Mouse (Mus musculus) embryonic facial prominence, embryonic 14.5 days (tissue): ENCODE measurements around the gene Apopt1. TPM values are rescaled to one million over a fixed set of nuclear protein-coding genes. Genes with fewer than 3 reads are reported as not detected.
A peak's percentile ranks its signal among the peaks of the same experiment; 100 is the strongest.

Source experiments
- ATAC-seq: fragments of 200-750 bp; cut with Nextera tagmentation; 2 replicates; pipeline ENCODE4 v1.8.0; 2017; ENCODE audit warnings: low read depth, moderate number of reproducible peaks, moderate TSS enrichment
- DNase-seq: peaks from one replicate; pipeline ENCODE4 v3.0.0-alpha.2; 2015; ENCODE audit warnings: low spot score
- H3K27ac ChIP-seq: fragments of 300-500 bp; sonication (generic); replicated peaks from 2 replicates; pipeline ENCODE4 v1.5.1; 2014; ENCODE audit warnings: low read depth, mild to moderate bottlenecking, low read length, moderate library complexity
- H3K27me3 ChIP-seq: fragments of 300-500 bp; sonication (generic); replicated peaks from 2 replicates; pipeline ENCODE4 v1.6.1; 2014; ENCODE audit warnings: low read length; ENCODE audit not compliant: control insufficient read depth, insufficient read depth
- H3K36me3 ChIP-seq: fragments of 300-500 bp; sonication (generic); 2 replicates; pipeline ENCODE4 v1.6.1; 2014; ENCODE audit warnings: low read length, mixed read lengths; ENCODE audit not compliant: control insufficient read depth, insufficient read depth
- H3K4me1 ChIP-seq: fragments of 300-500 bp; sonication (generic); 2 replicates; pipeline ENCODE4 v1.6.1; 2014; ENCODE audit warnings: antibody characterized with exemption, low read length; ENCODE audit not compliant: control insufficient read depth, insufficient read depth
- H3K4me2 ChIP-seq: fragments of 300-500 bp; sonication (generic); 2 replicates; pipeline ENCODE4 v1.6.1; 2014; ENCODE audit warnings: low read depth, mild to moderate bottlenecking, low read length, moderate library complexity, mixed read lengths
- H3K4me3 ChIP-seq: fragments of 300-500 bp; sonication (generic); 2 replicates; pipeline ENCODE4 v1.5.1; 2014; ENCODE audit warnings: low read depth, mild to moderate bottlenecking, low read length
- H3K9ac ChIP-seq: fragments of 300-500 bp; sonication (generic); 2 replicates; pipeline ENCODE4 v1.6.1; 2014; ENCODE audit warnings: low read depth, mild to moderate bottlenecking, low read length, moderate library complexity, mixed read lengths
- H3K9me3 ChIP-seq: fragments of 300-500 bp; sonication (generic); 2 replicates; pipeline ENCODE4 v1.6.1; 2016; ENCODE audit warnings: low read length; ENCODE audit not compliant: control insufficient read depth
- WGBS: fragments of 180-500 bp; shearing (Covaris S2); extraction: QIAGEN DNeasy Blood & Tissue Kit; methylation state at CpG from one replicate; pipeline ENCODE4 v1.1.7; 2014; 5-methylcytosine and 5-hydroxymethylcytosine counted together
- polyA plus RNA-seq: library from polyadenylated mRNA; unstranded; fragments of >200 nt; fragmentation: Nextera tagmentation; extraction: Ambion mirVana; gene quantifications from 2 replicates; pipeline ENCODE4 v1.2.1, GENCODE M21; 2014

Apopt1 gene
- polyA plus RNA-seq, 1 experiment from 2014 or later: 46.6 TPM

DNA sequence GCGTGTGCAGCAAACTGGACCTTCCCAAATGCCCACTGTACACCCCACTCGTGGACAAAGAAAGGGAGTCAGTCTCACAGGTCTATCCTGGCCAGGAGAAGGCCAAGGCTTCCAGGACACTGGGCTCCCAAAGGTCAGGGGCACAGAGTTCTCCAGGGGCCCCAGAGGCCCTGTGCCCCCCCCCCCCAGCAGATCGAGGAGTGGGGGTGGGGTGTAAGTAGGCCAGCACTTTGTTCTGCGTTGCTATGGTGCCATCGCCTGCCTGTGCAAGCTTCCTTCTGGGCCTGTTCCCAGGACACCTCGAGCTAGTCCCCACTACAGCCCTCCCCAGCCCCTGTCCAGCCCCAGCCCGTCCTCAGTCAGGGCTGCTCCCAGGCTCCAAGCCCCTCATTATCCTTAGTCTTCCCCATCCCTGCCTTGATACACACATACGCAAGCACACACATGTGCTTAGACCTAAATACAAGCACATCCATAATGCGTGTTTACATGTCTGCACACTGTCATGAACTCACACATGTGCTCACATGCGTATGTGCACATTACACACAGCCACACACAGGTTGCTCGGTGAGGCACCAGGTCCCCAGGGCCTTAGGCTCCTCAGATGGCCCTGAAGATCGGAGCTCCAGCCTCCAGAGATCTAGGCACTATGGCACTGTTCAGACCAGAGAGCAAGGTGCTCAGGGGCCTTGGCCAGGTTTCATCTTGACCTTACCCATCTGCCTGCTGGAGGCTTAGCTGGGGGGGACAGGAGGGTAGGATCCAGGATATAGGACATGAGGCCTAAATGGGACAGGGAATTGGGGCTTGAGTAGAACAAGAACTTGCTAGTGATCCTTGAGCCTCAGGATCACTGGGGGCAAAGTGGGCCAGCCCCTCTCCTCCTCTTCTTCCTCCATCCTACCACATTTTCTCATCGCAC lies 17.9 kb upstream of the Apopt1 start:
- H3K27me3 ChIP-seq: no peaks in the 10 kb centered on the region
- H3K4me1 ChIP-seq: peaks cover 23% of the 10 kb centered on the region
- no peak overlapping the region for H3K4me2 ChIP-seq
- no peaks in the 10 kb centered on the region for H3K36me3 ChIP-seq
- H3K4me3 ChIP-seq: no peak overlapping the region
- H3K9me3 ChIP-seq: no peaks in the 10 kb centered on the region
- no peak overlapping the region for H3K9ac ChIP-seq
- DNase-seq: no peak
- H3K27ac ChIP-seq: peak overlapping the region; percentile 66; the same call in 1 of the 2 replicates
- WGBS: 52% methylated on average over 13 of the region's 13 CpGs
- peak; percentile 17; the same call in 1 of the 2 replicates for ATAC-seq

DNA sequence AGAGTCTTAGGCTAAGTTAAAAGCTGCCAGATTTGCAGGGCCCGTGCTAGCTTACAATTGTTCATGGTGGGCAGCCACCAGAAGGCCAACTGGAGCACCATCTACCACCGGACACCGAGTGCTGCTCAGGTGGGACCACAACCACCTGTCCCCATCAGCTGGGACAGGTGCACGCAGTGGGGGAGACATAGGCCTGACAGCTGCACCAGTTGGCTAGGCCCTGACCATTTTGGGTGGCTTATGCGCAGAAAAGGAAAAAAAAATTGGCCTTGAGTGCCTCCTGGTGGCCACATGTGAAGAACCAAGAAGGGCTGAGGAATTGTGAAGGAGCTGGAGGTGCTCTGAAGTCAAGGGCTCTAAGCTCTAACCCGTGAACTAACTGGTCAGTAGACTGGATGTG lies 16.8 kb upstream of the Apopt1 start:
- H3K4me1 ChIP-seq: peaks cover 23% of the 10 kb centered on the region
- H3K4me3 ChIP-seq: no peak overlapping the region
- H3K27ac ChIP-seq: no peak overlapping the region
- 0 out of 2 replicates have a peak, but pooled peaks have one; percentile 1 for ATAC-seq
- WGBS: 30% methylated on average over 6 of the region's 6 CpGs
- H3K27me3 ChIP-seq: no peaks in the 10 kb centered on the region
- no peaks in the 10 kb centered on the region for H3K9me3 ChIP-seq
- DNase-seq: peak; percentile 85
- no peak overlapping the region for H3K9ac ChIP-seq
- no peaks in the 10 kb centered on the region for H3K36me3 ChIP-seq
- H3K4me2 ChIP-seq: no peak overlapping the region

DNA sequence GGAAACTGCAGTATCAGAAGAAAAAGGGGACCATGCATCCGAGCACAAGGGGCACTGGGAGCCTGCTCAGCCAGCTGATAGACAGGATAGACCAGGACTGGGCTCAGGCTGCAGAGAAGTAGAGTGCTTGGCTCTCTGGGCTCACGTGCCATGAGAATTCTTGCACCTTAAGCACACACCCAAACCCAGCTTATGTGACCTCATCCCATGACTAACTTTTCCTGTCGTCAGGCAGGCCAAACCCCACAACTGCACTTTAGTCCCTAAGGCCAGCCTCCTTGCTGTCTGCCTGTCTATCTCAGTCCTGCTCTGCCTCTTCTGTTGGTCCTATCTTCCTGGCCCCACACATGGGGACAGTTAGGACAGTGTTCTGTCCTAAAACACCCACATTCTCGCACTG lies 15.4 kb upstream of the Apopt1 start:
- Histone ChIP-seq H3K4me1 (peaks cover 23% of the 10 kb centered on the region), H3K9ac (no peak overlapping the region), H3K4me2 (no peak overlapping the region), H3K36me3 (no peaks in the 10 kb centered on the region), H3K27me3 (no peaks in the 10 kb centered on the region), H3K27ac (no peak overlapping the region), H3K9me3 (no peaks in the 10 kb centered on the region), H3K4me3 (no peak overlapping the region)
- WGBS: 71% methylated on average over 4 of the region's 4 CpGs
- ATAC-seq (no peak), DNase-seq (no peak)

DNA sequence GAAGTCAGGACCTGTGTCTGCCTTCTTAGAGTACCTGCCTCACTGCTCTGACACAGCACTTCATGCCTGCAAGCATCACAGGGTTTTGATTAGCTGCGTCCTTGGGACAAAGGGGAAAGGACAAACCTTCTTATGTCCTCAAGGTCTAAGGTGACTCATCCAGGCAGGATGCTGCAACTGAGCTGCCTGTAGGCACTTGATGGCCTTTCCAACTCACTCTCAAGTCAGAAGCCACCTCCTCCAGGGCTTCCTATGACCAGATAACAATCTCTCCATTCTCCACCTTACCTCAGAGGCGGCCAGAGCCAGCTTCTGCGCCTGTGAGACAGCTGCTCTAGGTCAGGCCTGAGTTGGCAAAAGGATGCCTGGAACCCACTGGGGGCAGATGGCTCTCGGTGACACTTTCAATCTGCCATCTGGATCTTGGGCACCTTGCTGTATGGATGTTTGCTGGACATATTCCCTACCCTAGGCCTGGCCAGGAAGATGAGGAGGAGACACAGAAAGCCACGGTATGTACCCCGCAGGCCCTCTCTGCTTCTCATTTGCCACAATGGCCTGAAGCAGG lies 14.6 kb upstream of the Apopt1 start:
- no peaks in the 10 kb centered on the region for H3K36me3 ChIP-seq
- DNase-seq (no peak), ATAC-seq (no peak)
- no peak overlapping the region for H3K4me3 ChIP-seq
- H3K9ac ChIP-seq: no peak overlapping the region
- 65% methylated on average over 6 of the region's 6 CpGs for WGBS
- no peaks in the 10 kb centered on the region for H3K9me3 ChIP-seq
- peaks cover 18% of the 10 kb centered on the region for H3K4me1 ChIP-seq
- H3K27me3 ChIP-seq: no peaks in the 10 kb centered on the region
- no peak overlapping the region for H3K4me2 ChIP-seq
- H3K27ac ChIP-seq: no peak overlapping the region

DNA sequence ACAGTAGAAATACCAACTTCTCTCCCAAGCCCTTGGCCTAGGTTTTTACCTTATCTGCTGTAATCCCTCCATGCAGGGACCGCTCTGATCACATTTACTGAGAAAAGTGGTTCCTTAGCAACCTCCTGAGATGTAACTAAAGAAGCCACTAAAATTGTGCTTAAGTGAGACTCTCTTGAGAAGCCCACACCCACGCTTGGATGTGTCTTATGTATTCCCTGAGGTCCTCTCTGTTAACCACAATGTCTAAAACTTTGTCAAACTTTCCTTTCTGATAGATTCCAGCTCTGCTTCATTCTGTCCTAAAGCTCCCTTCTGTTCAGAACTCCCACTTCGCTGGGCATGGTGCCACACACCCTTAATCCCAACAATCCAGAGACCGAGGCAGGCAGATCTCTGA lies 13.5 kb upstream of the Apopt1 start:
- Histone ChIP-seq H3K36me3 (no peaks in the 10 kb centered on the region), H3K4me2 (no peak overlapping the region), H3K4me1 (peaks cover 8% of the 10 kb centered on the region; the same call in 1 of the 2 replicates), H3K4me3 (no peak overlapping the region), H3K9me3 (no peaks in the 10 kb centered on the region), H3K27ac (no peak overlapping the region), H3K27me3 (no peaks in the 10 kb centered on the region), H3K9ac (no peak overlapping the region)
- 76% methylated on average over 4 of the region's 4 CpGs for WGBS
- DNase-seq: no peak
- ATAC-seq: no peak

DNA sequence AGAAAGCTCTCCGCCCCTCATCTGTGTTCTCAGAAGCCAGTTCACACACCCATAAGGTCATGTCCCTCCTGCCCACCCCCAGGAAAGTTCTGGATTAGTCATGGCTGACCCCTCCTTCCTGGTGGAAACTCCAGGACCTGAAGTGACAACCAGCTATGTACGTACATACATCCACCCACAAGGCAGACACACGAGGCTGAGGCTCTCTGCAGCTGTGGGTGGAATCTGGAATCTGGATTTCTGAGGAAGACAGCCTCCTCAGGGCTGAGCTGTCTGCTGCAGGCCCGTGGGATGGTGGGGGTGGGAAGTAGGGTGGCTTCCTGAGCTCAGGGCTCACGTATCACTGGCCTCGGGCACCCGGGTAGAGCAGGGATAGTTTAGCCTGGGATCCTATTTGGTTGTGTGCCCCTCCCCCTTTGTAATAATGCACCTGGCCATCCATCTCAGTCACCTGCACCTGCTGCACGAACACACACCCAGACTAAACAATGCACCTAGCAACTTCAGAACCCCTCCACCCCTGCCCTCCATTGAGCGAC lies 12.1 kb upstream of the Apopt1 start:
- Histone ChIP-seq H3K9ac (no peak overlapping the region), H3K4me2 (no peak overlapping the region), H3K4me1 (peaks cover 10% of the 10 kb centered on the region), H3K9me3 (no peaks in the 10 kb centered on the region), H3K36me3 (no peaks in the 10 kb centered on the region), H3K27me3 (no peaks in the 10 kb centered on the region), H3K4me3 (no peak overlapping the region), H3K27ac (no peak overlapping the region)
- ATAC-seq (peak; percentile 44; the same call in 1 of the 2 replicates), DNase-seq (no peak)
- 45% methylated on average over 9 of the region's 9 CpGs for WGBS

DNA sequence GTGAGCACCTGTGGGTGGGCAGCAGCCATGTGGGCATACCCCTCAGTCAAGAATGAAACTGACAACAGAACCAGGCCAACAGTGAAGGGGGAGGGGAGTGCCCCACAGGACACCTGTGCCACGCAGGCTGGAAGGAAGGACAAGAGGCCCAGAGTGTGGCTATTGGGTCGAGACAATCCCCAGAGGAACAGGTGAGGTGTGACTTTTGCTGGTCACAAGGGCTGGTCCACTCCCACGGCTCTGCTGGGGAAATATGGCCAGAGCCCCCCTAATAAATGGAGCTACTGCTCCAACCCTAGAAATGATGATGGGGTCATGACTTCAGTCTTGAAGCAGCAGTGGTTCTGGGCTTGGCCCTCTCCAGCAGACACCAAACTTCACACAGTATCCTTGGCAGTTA lies 9.8 kb upstream of the Apopt1 start:
- DNase-seq (no peak), ATAC-seq (no peak)
- H3K4me2 ChIP-seq: no peak overlapping the region
- no peak overlapping the region for H3K27ac ChIP-seq
- H3K4me3 ChIP-seq: no peak overlapping the region
- H3K9ac ChIP-seq: no peak overlapping the region
- H3K4me1 ChIP-seq: peaks cover 10% of the 10 kb centered on the region
- H3K9me3 ChIP-seq: no peaks in the 10 kb centered on the region
- 65% methylated on average over 3 of the region's 3 CpGs for WGBS
- H3K27me3 ChIP-seq: no peaks in the 10 kb centered on the region
- H3K36me3 ChIP-seq: peaks cover 15% of the 10 kb centered on the region; the same call in 1 of the 2 replicates

DNA sequence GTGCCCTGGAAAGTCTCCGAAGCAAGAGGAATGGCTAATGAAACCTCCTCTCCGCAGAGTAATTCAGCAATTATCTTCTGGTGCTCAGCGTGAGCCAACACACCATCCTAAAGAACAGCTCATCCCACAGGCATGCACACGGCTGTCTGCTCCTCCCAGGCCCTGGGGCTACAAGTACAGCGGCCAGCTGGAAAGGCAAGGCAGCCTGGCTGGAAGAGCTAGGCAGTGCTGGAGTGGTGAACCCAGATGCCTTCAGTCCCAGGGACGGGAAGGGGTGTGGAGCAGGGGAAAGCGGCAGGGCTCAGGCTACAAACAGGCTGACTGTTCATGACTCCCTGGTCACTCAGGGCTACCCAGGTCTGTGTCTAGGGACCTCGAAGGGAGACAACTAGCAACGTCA lies 8.5 kb upstream of the Apopt1 start:
- WGBS: 16% methylated on average over 9 of the region's 9 CpGs
- no peak overlapping the region for H3K4me2 ChIP-seq
- peaks cover 10% of the 10 kb centered on the region for H3K4me1 ChIP-seq
- DNase-seq (peak; percentile 89), ATAC-seq (peak; percentile 79)
- no peak overlapping the region for H3K4me3 ChIP-seq
- H3K9ac ChIP-seq: 0 out of 2 replicates have a peak overlapping the region, but pooled peaks have one; percentile 27
- H3K27me3 ChIP-seq: no peaks in the 10 kb centered on the region
- peak overlapping the region; percentile 39 for H3K27ac ChIP-seq
- H3K9me3 ChIP-seq: no peaks in the 10 kb centered on the region
- H3K36me3 ChIP-seq: peaks cover 27% of the 10 kb centered on the region
